Mouse (Mus musculus) small intestine, adult 2 months (tissue): ENCODE results near the gene Klhl4. TPM values are rescaled to one million over a fixed set of nuclear protein-coding genes. Genes with fewer than 3 reads are reported as not detected.

Experiments used
- H3K27ac ChIP-seq: fragments of 200-500 bp; 2 replicates; pipeline ENCODE4 v1.5.1; 2012; ENCODE audit warnings: low read depth, low read length, control low read depth, inconsistent platforms; ENCODE audit not compliant: insufficient read depth
- H3K27me3 ChIP-seq: fragments of 200-500 bp; 2 replicates; pipeline ENCODE4 v1.6.1; 2012; ENCODE audit warnings: mild to moderate bottlenecking, moderate library complexity, low read length, inconsistent platforms; ENCODE audit not compliant: control insufficient read depth, insufficient read depth
- H3K36me3 ChIP-seq: fragments of 200-500 bp; 2 replicates; pipeline ENCODE4 v1.6.1; 2012; ENCODE audit warnings: mild to moderate bottlenecking, low read length, control low read depth, inconsistent platforms; ENCODE audit not compliant: control insufficient read depth, insufficient read depth
- H3K4me1 ChIP-seq: fragments of 200-500 bp; 2 replicates; pipeline ENCODE4 v1.6.1; 2012; ENCODE audit warnings: low read length, inconsistent platforms, mixed read lengths; ENCODE audit not compliant: control insufficient read depth, insufficient read depth, insufficient read length
- H3K4me3 ChIP-seq: fragments of 200-500 bp; 2 replicates; pipeline ENCODE4 v1.5.1; 2012; ENCODE audit warnings: low read depth, mild to moderate bottlenecking, control low read depth, inconsistent platforms, low read length, moderate library complexity
- CTCF ChIP-seq: fragments of 200-500 bp; IDR thresholded peaks from 2 replicates; pipeline ENCODE4 v1.5.1; 2012; ENCODE audit warnings: low read depth, mild to moderate bottlenecking, control low read depth, inconsistent platforms, low read length, moderate library complexity, mixed read lengths; ENCODE audit not compliant: insufficient replicate concordance, insufficient read length; ENCODE audit errors: extremely low read depth
- POLR2A ChIP-seq: fragments of 200-500 bp; IDR thresholded peaks from 2 replicates; pipeline ENCODE4 v1.6.1; 2012; ENCODE audit warnings: low read depth, mild to moderate bottlenecking, control low read depth, inconsistent platforms, low read length, moderate library complexity
- WGBS: fragments of 180-500 bp; shearing (Covaris S2); methylation state at CpG from one replicate; pipeline ENCODE4 v1.1.7; 2018; 5-methylcytosine and 5-hydroxymethylcytosine counted together
- polyA plus RNA-seq: library from polyadenylated mRNA; depleted of rRNA; stranded (reverse); fragments of >200 nt; gene quantifications from 2 replicates; pipeline ENCODE4 v1.2.3, GENCODE M21; 2012; rRNA removed

Klhl4 gene
- 0.06 and 0.09 TPM in 2 replicates for polyA plus RNA-seq

DNA sequence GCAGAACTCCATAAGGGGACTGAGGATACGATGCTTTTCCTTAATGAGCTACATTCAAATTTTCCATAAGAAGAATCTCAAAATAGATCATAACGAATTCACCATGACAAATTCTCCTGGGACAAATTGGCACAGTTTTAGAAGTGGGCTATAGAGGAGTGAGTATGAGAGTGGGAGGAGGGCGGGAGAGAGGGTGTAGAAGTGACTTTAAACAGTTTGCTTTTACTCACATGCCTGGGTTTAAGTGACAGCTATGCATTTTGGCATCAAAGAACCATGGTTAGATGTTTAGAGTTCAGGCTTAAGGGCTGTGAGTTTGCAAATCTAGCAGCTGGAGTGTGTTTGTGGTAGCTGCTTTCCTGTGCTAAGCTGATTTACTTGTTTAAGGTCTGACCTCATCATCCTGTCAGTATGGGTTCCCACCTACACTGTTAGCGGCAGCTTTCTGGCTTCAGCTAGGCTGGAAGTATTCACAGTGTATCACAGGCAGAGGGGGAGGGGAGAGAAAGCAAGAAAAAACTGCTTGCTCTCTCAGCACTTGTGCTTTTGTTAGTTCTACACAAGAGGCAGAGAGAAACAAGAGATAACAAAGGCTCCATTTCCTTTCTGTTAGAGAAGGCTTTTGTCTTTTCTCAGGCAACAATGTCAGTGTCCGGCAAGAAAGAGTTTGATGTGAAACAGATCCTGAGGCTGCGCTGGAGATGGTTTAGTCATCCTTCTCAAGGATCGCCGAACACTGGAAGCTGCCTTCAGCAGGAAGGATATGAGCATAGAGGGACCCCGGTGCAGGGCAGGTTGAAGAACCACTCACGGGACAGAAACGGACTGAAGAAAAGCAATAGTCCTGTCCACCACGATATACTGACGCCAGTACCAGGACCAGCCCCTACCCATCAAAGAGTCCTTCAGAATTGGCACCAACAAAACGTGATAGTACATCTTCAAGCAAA is at the start of gene Klhl4:
Gene Klhl4, plus strand, starts transcription at position 552 of the 950 bp plus-strand sequence.
- H3K27ac ChIP-seq: no peak within 1 kb of the TSS
- no peaks in the 10 kb centered on the region for H3K4me1 ChIP-seq
- TF ChIP-seq POLR2A (no peak), CTCF (no peak)
- H3K4me3 ChIP-seq: peak within 1 kb of the TSS; percentile 36; the same call in 1 of the 2 replicates
- no peaks in the 10 kb centered on the region for H3K36me3 ChIP-seq
- 40% methylated on average over 14 of the region's 14 CpGs for WGBS
- no peaks in the 10 kb centered on the region for H3K27me3 ChIP-seq

DNA sequence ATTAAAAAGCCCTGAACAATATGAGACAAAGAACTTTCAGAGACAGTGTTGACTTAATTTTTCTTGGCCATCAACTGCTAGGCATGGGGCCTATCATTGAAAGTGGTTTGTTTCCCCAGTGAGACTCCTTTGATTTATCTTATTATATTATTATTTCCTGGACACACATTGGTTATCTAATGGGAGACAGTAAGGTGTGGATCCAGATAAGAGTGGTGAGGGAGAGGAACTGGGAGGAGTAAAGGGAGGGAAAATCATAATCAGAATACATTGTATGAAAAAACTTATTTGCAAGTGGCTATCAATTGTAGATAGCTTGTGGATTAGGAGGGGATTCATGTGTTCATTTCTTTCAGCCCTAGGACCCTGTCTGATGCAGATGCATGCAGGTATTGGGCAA is 10.0 kb downstream of the Klhl4 start:
- Histone ChIP-seq H3K4me1 (no peaks in the 10 kb centered on the region), H3K27me3 (no peaks in the 10 kb centered on the region), H3K27ac (no peak overlapping the region), H3K4me3 (no peak overlapping the region), H3K36me3 (no peaks in the 10 kb centered on the region)
- TF ChIP-seq POLR2A (no peak), CTCF (no peak)

GRCm38 (mm10) chrX:114486691-114487090 is 12.6 kb downstream of the Klhl4 start:
- TF ChIP-seq POLR2A (no peak), CTCF (no peak)
- Histone ChIP-seq H3K27me3 (no peaks in the 10 kb centered on the region), H3K4me1 (no peaks in the 10 kb centered on the region), H3K4me3 (no peak overlapping the region), H3K27ac (no peak overlapping the region), H3K36me3 (no peaks in the 10 kb centered on the region)

DNA sequence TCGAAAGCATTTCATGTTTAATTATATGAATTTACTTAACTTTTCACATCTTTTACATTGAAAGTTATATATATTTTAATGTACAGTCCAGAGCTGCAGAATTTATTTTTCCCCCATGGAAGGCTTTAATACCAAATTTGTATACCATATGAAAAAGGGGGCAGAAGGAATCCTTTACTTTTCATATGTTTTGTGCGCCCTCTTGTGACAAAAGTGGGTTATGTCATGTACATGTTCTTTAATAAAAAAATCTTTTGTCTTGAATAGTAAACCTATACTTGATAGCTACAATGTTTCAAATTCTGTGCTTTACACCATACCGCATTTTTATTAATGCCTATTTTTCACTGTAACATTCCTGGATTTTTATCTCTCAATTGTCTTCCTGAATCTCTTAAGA is 84.0 kb downstream of the Klhl4 start:
- WGBS: 39% methylated on average over 3 of the region's 3 CpGs
- TF ChIP-seq CTCF: no peak
- TF ChIP-seq POLR2A: no peak
- H3K36me3 ChIP-seq: no peaks in the 10 kb centered on the region

GRCm38 (mm10) chrX:114582311-114582710 is 108.2 kb downstream of the Klhl4 start:
- H3K27ac ChIP-seq: no peak overlapping the region
- WGBS: 42% methylated on average over 1 of the region's 1 CpGs
- H3K27me3 ChIP-seq: no peaks in the 10 kb centered on the region
- H3K4me3 ChIP-seq: no peak overlapping the region
- H3K36me3 ChIP-seq: no peaks in the 10 kb centered on the region
- TF ChIP-seq POLR2A: no peak
- TF ChIP-seq CTCF: no peak
- no peaks in the 10 kb centered on the region for H3K4me1 ChIP-seq

More for the DNA sequence above, 84.0 kb downstream of the Klhl4 start:
- Histone ChIP-seq H3K27ac (no peak overlapping the region), H3K4me3 (no peak overlapping the region), H3K27me3 (no peaks in the 10 kb centered on the region), H3K4me1 (no peaks in the 10 kb centered on the region)
